Mouse (Mus musculus): Measurements from ENCODE around the gene Zzef1. TPM values are rescaled to one million over a fixed set of nuclear protein-coding genes. Genes with fewer than 3 reads are reported as not detected.

Gene Zzef1
- polyA plus RNA-seq, 1 experiment = 104 TPM

DNA sequence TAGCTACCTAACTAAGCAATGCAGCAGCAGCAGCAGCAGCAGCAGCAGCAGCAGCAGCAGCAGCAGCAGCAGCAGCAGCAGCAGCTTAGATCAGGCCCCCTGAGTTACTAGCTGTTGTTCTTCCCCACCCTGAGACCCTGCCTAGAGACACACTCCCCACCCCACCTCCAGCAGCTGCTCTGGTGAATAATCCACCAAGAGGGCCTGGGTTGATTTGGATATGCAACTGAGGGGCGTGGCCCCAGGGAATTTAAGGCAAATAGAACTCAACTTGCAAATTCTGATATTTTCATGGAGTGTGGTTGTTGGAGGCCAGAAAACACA is 157.1 kb downstream of the Zzef1 start:
- WGBS = 13% methylated on average over 1 of the region's 1 CpGs
- no peak for TF ChIP-seq POLR2A (IDR thresholded peaks at IDR 0.05; ENCODE audit: low read depth, low read length)
- no peak for TF ChIP-seq CTCF (IDR thresholded peaks at IDR 0.05; ENCODE audit: extremely low read depth, insufficient read length, insufficient replicate concordance, low read depth, low read length)
- H3K36me3 ChIP-seq (ENCODE audit: control insufficient read depth, insufficient read depth, low read length) = no peaks in the 10 kb centered on the region
- H3K27me3 ChIP-seq (ENCODE audit: control insufficient read depth, insufficient read depth, low read length) = no peaks in the 10 kb centered on the region
- no peak overlapping the region for H3K4me3 ChIP-seq (ENCODE audit: low read depth, low read length)
- peak overlapping the region; percentile 89 for H3K27ac ChIP-seq (ENCODE audit: insufficient read depth, low read depth, low read length)
- peaks cover 34% of the 10 kb centered on the region for H3K4me1 ChIP-seq (ENCODE audit: control insufficient read depth, insufficient read depth, insufficient read length, low read length)

DNA sequence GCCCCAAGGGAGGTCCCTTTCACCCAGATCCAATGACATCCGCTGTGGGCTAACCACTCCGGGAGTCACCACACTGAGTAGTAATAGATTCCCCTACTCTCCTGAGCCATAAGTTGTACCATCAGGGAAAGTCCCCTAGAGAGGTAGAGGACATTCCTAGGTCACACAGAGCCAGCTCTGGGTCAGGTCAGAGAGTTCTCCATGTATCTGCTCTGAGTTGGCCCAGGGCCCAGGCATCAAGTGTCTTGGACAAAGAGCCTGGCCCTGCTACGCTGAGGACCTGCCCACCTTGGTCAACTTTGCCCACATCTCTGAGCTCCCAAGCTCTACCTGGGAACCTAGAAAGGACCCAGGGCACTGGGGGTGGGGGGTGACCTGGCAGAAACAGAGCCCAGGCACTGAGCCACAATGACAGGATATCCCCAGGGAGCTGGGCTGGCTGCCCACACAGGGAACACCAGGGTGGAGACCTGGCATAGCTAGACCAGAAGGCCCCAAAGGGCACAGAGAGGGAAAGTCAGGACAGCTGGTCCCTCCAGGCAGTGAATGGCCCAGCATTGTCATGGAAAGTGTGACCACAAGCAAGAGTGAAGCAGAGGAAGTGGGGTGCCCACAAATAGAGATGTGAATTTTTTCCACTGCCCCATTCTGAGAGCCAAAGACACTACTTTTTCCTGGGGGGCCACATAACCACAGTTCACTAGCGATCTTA is 157.6 kb downstream of the Zzef1 start:
- H3K4me1 ChIP-seq (ENCODE audit: control insufficient read depth, insufficient read depth, insufficient read length, low read length) = peaks cover 34% of the 10 kb centered on the region
- WGBS = 60% methylated on average over 4 of the region's 4 CpGs
- H3K27ac ChIP-seq (ENCODE audit: insufficient read depth, low read depth, low read length) = peak overlapping the region; percentile 89
- H3K27me3 ChIP-seq (ENCODE audit: control insufficient read depth, insufficient read depth, low read length) = no peaks in the 10 kb centered on the region
- no peaks in the 10 kb centered on the region for H3K36me3 ChIP-seq (ENCODE audit: control insufficient read depth, insufficient read depth, low read length)
- TF ChIP-seq CTCF (IDR thresholded peaks at IDR 0.05; ENCODE audit: extremely low read depth, insufficient read length, insufficient replicate concordance, low read depth, low read length) (no peak), POLR2A (IDR thresholded peaks at IDR 0.05; ENCODE audit: low read depth, low read length) (no peak)
- no peak overlapping the region for H3K4me3 ChIP-seq (ENCODE audit: low read depth, low read length)

DNA sequence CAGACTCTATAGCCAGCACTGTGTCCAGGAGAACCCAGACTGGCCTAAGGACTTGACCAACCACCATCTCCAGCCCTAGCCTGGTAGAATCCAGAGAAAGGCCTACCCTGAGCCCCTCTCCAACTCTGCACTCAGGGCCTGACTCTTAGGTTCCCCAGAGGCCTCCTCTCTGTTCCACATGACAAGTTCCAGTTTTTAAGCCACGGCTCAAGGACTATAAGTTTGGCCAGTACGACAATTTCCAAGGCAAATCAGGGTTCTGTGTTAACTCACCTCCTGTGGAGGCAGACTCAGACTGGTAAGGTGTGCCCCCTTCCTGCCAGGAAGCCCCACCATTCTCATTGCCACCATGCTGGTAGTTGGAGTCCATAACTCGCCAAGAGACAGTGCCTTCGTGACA is 158.2 kb downstream of the Zzef1 start:
- 94% methylated on average over 4 of the region's 4 CpGs for WGBS
- TF ChIP-seq CTCF (IDR thresholded peaks at IDR 0.05; ENCODE audit: extremely low read depth, insufficient read length, insufficient replicate concordance, low read depth, low read length) = no peak
- no peak for TF ChIP-seq POLR2A (IDR thresholded peaks at IDR 0.05; ENCODE audit: low read depth, low read length)
- H3K36me3 ChIP-seq (ENCODE audit: control insufficient read depth, insufficient read depth, low read length) = no peaks in the 10 kb centered on the region
- peaks cover 37% of the 10 kb centered on the region for H3K4me1 ChIP-seq (ENCODE audit: control insufficient read depth, insufficient read depth, insufficient read length, low read length)
- H3K4me3 ChIP-seq (ENCODE audit: low read depth, low read length) = no peak overlapping the region
- peak overlapping the region; percentile 89; the same call in 1 of the 2 replicates for H3K27ac ChIP-seq (ENCODE audit: insufficient read depth, low read depth, low read length)
- no peaks in the 10 kb centered on the region for H3K27me3 ChIP-seq (ENCODE audit: control insufficient read depth, insufficient read depth, low read length)

DNA sequence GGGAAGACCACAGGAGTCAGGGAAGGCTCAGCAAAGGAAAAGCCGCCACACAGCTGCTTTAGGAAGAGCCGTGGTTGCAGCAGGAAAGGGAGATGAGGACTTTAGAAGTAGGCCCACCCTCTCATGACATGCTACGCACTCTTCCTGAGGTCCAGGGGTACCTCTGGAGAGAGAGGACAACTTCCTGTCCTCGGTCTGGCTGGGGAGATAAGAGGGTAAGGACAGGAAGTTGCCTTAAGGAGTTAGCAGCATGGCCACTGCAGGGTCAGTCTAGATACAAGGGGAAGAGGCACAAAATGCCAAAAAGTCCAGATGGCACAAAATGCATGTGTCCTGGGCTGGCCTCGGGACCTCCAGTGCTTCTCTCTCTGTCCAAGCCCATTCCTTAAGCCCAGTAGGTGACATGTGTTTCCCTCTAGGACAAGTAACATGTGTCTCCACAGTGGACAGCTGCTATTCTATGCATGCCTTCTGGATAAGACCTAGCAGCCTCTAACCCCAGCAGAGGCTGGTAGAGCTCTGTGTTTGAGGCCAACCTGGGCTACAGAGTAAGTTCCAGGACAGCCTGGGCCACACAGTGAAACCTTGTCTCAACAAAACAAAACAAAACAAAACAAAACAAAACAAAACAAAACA is 159.4 kb downstream of the Zzef1 start:
- TF ChIP-seq POLR2A (IDR thresholded peaks at IDR 0.05; ENCODE audit: low read depth, low read length) (no peak), CTCF (IDR thresholded peaks at IDR 0.05; ENCODE audit: extremely low read depth, insufficient read length, insufficient replicate concordance, low read depth, low read length) (no peak)
- Histone ChIP-seq H3K36me3 (ENCODE audit: control insufficient read depth, insufficient read depth, low read length) (no peaks in the 10 kb centered on the region), H3K27me3 (ENCODE audit: control insufficient read depth, insufficient read depth, low read length) (no peaks in the 10 kb centered on the region), H3K27ac (ENCODE audit: insufficient read depth, low read depth, low read length) (no peak overlapping the region), H3K4me1 (ENCODE audit: control insufficient read depth, insufficient read depth, insufficient read length, low read length) (peaks cover 48% of the 10 kb centered on the region), H3K4me3 (ENCODE audit: low read depth, low read length) (no peak overlapping the region)
- 81% methylated on average over 5 of the region's 5 CpGs for WGBS

DNA sequence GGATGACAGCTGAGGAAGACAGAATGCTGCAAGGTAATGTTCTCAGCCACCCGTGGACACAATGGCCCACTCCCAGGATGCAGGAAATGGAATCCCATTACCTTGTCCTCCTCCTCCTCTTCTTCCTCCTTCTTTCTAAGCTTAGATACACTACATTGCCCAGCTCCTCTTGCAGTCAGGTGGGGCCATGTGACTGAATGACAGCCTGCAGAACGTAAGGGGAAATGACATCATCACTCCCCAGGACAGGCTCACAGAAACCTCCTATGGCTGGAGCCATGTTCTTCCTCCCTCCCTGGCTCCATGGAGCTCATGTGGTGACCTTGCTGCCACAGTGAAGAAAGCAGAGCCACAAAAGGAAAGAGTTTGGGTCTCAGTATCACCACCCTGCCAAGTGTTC is 161.3 kb downstream of the Zzef1 start:
- Histone ChIP-seq H3K4me1 (ENCODE audit: control insufficient read depth, insufficient read depth, insufficient read length, low read length) (peaks cover 40% of the 10 kb centered on the region), H3K27me3 (ENCODE audit: control insufficient read depth, insufficient read depth, low read length) (no peaks in the 10 kb centered on the region), H3K4me3 (ENCODE audit: low read depth, low read length) (no peak overlapping the region), H3K27ac (ENCODE audit: insufficient read depth, low read depth, low read length) (no peak overlapping the region), H3K36me3 (ENCODE audit: control insufficient read depth, insufficient read depth, low read length) (no peaks in the 10 kb centered on the region)
- TF ChIP-seq CTCF (IDR thresholded peaks at IDR 0.05; ENCODE audit: extremely low read depth, insufficient read length, insufficient replicate concordance, low read depth, low read length) (no peak), POLR2A (IDR thresholded peaks at IDR 0.05; ENCODE audit: low read depth, low read length) (0 out of 2 replicates have a peak, but pooled peaks have one; percentile 12)
- WGBS = 54% methylated on average over 2 of the region's 2 CpGs

DNA sequence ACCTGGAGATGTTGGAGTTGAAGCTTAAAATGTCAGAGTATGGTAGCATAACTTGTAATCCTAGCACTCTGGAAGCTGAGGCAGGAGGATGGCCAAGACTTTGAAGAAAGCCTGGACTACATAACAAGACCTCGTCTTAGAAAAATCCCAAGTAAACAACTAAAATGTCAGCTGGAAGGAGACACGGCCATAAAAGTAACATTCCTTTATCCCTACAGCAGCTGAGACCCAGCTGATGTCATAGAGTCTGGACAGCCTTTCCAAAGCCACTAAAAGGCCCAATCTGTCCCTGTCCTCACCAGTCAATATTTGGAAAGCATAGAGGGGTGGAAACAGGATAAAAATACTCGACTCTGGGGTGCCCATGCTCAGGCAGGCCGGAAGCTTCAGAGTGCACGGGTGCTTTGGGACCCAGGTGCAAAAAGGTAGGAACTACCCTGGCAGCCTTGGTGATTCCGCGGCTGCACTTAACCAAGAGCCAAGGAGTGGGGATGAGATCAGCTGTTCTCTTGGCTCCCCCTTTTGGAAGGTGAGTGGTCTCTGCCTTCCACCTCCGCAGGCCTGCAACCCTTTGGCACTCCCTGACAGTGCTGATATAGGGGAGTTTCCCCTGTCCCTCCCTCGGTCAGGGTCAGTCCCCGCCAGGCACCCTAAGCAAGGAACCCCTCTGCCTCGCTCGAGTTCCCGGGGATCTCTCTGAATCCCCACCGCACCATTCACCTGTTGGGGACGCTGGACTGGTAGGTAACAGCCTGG is 164.1 kb downstream of the Zzef1 start:
- H3K36me3 ChIP-seq (ENCODE audit: control insufficient read depth, insufficient read depth, low read length) = no peaks in the 10 kb centered on the region
- TF ChIP-seq POLR2A (IDR thresholded peaks at IDR 0.05; ENCODE audit: low read depth, low read length) (no peak), CTCF (IDR thresholded peaks at IDR 0.05; ENCODE audit: extremely low read depth, insufficient read length, insufficient replicate concordance, low read depth, low read length) (no peak)
- WGBS = 49% methylated on average over 15 of the region's 15 CpGs
- peak overlapping the region; percentile 70 for H3K4me3 ChIP-seq (ENCODE audit: low read depth, low read length)
- H3K27me3 ChIP-seq (ENCODE audit: control insufficient read depth, insufficient read depth, low read length) = no peaks in the 10 kb centered on the region
- peak overlapping the region; percentile 20 for H3K27ac ChIP-seq (ENCODE audit: insufficient read depth, low read depth, low read length)
- peaks cover 26% of the 10 kb centered on the region for H3K4me1 ChIP-seq (ENCODE audit: control insufficient read depth, insufficient read depth, insufficient read length, low read length)

DNA sequence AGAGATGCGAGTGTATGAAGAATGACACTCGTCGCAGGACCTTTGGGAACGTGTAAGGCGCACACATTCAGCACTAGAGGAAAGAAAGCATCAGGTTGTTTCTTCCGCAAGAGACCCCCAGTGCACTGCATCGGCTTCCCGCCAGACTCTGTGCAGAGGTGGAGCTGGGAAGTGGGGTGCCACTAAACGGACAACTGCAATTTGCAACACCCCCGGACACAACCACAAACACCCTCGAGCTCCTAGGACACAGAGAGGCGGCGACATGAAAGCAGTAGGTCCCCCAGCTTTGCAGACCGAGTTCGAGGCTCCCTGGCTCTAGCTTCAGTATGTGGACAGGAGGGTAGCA is 164.7 kb downstream of the Zzef1 start:
- 33% methylated on average over 15 of the region's 15 CpGs for WGBS
- Histone ChIP-seq H3K27ac (ENCODE audit: insufficient read depth, low read depth, low read length) (peak overlapping the region; percentile 20; the same call in 1 of the 2 replicates), H3K27me3 (ENCODE audit: control insufficient read depth, insufficient read depth, low read length) (no peaks in the 10 kb centered on the region), H3K4me3 (ENCODE audit: low read depth, low read length) (peak overlapping the region; percentile 70), H3K36me3 (ENCODE audit: control insufficient read depth, insufficient read depth, low read length) (no peaks in the 10 kb centered on the region), H3K4me1 (ENCODE audit: control insufficient read depth, insufficient read depth, insufficient read length, low read length) (peaks cover 30% of the 10 kb centered on the region)
- TF ChIP-seq CTCF (IDR thresholded peaks at IDR 0.05; ENCODE audit: extremely low read depth, insufficient read length, insufficient replicate concordance, low read depth, low read length) (no peak), POLR2A (IDR thresholded peaks at IDR 0.05; ENCODE audit: low read depth, low read length) (no peak)

All from small intestine, adult 2 months (tissue).